Mouse (Mus musculus): ENCODE results near the gene Galnt12. TPM values are rescaled to one million over a fixed set of nuclear protein-coding genes. Genes with fewer than 3 reads are reported as not detected.

Gene Galnt12
- total RNA-seq, 1 experiment from 2014 or later, result 5.0 TPM

- no peak for ATAC-seq (replicated peaks; ENCODE audit: insufficient number of reproducible peaks, low FRiP score, low TSS enrichment, poor library complexity, severe bottlenecking)
Observed at GRCm38 (mm10) chr4:47141444-47142154, 49.9 kb downstream of the Galnt12 start.

GRCm38 (mm10) chr4:47143849-47144248 is 52.1 kb downstream of the Galnt12 start:
- ATAC-seq (replicated peaks; ENCODE audit: insufficient number of reproducible peaks, low FRiP score, low TSS enrichment, poor library complexity, severe bottlenecking), result no peak

DNA sequence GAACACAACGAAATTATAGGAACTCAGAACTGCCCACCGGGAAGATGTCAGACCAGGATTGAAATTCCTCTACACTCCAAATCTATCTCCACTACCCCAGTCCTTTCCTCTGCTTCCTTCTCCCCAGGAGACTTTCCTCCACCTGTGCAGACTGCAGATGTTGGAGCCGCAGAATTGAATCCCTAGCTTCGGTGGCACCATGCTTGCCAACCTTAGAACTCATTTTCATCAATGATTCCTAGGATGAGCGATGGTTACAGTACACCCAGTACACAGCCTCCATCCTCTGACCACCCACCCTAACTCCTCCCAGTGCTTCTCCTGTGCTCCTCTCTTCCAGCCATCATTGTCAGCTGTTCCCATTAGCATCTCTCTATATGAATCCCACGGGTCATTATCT is 53.6 kb downstream of the Galnt12 start:
- no peak for ATAC-seq (replicated peaks; ENCODE audit: insufficient number of reproducible peaks, low FRiP score, low TSS enrichment, poor library complexity, severe bottlenecking)

GRCm38 (mm10) chr4:47146561-47146960 is 54.9 kb downstream of the Galnt12 start:
- no peak for ATAC-seq (replicated peaks; ENCODE audit: insufficient number of reproducible peaks, low FRiP score, low TSS enrichment, poor library complexity, severe bottlenecking)

DNA sequence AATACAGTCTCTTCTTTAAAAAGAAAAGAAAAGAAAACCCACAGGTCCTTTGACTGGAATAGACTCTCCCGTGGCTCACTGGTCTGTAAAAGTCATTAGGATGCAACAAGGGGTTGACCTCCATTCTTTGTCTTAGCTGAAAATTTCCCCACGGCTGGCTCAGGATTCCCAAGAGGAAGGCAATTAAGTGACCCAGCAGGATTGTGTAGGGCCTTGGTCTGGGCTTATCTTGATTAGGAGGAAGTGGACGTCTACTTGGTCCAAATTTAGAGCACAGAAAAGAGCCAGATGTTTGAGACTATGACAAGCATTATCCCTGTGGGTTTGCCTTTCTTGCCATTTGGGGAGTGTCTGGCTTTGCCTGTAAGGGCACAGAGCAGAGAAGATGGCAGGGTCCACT is 58.3 kb downstream of the Galnt12 start:
- ATAC-seq (replicated peaks; ENCODE audit: insufficient number of reproducible peaks, low FRiP score, low TSS enrichment, poor library complexity, severe bottlenecking), result no peak

DNA sequence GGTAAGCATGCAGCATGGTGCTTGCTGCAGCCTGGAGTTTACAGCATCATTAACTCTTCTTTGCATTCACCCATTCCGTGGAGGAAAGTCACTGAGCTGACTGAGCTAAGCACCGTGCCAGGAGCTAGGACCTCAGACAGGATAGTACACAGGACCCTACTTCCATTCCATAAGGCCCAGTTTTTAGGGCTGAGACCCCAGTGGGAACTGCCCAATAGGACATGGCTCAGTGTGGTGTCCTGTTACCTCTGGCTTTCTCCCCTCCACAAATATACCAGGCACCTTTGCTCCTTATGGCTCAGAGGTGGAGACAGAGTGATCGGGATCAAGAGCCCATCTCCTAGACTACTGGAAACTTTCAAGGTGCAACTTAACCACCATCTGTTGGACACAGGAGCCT is 59.1 kb downstream of the Galnt12 start:
- no peak for ATAC-seq (replicated peaks; ENCODE audit: insufficient number of reproducible peaks, low FRiP score, low TSS enrichment, poor library complexity, severe bottlenecking)

DNA sequence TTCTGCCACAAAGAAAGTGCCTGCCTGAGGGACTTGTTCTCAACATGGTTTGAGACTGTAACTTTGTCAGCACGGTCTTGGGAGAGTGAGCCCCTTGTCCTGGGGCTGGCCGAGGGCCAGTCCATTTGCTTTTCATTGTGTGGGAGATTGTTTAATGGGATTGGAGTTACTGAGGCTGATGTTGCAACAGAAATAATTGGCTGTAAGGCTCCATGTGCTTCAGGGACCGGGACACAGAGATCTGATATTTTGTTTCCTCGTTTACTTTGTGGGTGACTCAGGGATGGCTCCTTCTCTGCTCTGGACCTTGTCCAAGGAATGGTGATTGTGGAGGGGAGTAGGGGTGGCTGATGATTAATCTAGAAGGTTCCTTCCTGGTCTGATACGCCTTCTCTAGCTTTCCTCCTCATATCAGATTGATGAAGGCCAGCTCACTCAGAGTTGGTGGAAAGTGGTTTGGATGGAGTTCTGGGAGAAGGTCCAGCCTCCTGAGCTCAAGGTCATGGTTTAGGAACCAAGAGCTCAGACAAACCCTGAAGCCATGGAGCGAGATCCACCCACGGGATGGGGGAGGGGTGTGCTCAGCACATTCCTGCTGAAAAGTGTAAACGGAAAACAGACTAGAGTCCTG is 60.0 kb downstream of the Galnt12 start:
- no peak for ATAC-seq (replicated peaks; ENCODE audit: insufficient number of reproducible peaks, low FRiP score, low TSS enrichment, poor library complexity, severe bottlenecking)

DNA sequence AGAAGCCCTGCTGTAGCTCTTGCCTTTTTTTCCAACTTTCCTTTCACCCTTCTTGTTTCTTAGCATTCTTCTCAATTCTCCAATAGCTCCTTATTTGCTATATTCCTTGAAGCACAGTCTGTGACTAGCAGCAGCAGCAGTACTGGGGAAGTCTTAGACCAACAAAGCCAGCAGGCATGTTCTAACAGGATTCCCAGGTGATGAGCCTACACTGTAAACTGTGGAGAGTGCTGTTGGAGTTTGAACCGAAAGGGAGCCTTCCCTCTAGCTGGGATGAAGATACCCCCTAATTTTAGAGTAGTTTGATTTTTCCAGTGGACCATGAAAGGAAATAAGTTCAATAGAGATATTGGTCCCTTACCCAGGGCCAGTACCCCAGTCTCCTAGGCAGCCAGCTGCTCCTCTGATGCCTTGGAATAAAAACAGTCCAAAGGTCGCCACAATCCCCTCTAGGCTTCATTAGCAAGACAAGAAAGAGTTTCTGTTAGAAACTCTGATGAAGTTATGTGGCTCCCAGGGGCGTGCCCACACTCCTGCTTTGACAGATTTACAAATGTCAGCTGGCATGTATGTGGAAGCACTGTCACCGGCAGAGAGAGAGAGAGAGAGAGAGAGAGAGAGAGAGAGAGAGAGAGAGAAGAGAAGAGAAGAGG is 69.5 kb downstream of the Galnt12 start:
- ATAC-seq (replicated peaks; ENCODE audit: insufficient number of reproducible peaks, low FRiP score, low TSS enrichment, poor library complexity, severe bottlenecking), result no peak

- no peak for ATAC-seq (replicated peaks; ENCODE audit: insufficient number of reproducible peaks, low FRiP score, low TSS enrichment, poor library complexity, severe bottlenecking)
Observed at GRCm38 (mm10) chr4:47161756-47162587, 70.3 kb downstream of the Galnt12 start.

DNA sequence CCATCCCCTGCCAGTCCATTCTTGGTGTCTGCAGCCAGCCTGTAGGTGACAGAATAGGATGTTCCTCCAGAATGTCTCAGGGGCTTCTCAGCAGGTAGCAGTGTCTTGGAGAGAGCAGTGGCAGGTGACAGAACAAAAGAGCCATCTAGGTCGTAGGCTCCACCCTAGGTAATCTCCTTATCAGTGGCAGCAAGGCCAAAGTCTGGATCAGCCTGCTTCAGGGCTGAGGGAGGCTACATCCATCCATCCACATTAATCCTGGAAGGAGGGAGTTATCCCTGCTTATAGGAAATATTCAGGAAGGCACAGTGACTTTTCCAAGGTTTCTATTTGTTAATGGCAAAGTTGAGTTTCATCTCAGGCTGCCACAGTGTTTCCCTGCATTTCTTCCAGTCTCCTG is 80.6 kb downstream of the Galnt12 start:
- no peak for ATAC-seq (replicated peaks; ENCODE audit: insufficient number of reproducible peaks, low FRiP score, low TSS enrichment, poor library complexity, severe bottlenecking)

Other genes starting within 250 kb of the Galnt12 start
- not detected in 3 replicates for gene Gabbr2, start 100.0 kb upstream of the Galnt12 start, total RNA-seq (2017)
- 0.57 to 0.97 TPM in 2 of 3 replicates, not detected in the other for gene Anks6, start 34.5 kb upstream of the Galnt12 start, total RNA-seq (2017)
- gene Col15a1, start 116.3 kb downstream of the Galnt12 start, total RNA-seq (2017), result 0.38 to 6.7 TPM (median 0.39 TPM) in 3 replicates